8 mouse cellular contexts compared by ENCODE assay signal in genomic region chr5:138995721-138996311, GRCm38 (mm10). TPM values are rescaled to one million over a fixed set of nuclear protein-coding genes. Genes with fewer than 3 reads are reported as not detected.
DNase-seq lines count a peak whose midpoint lies in the region; ATAC-seq lines count a peak whose summit lies in the region.

No protein-coding gene starts in this region.

- under 1% methylated on average over 48 of the region's 52 CpGs for WGBS in intestine, embryonic 14.5 days

- no peaks in the 10 kb centered on the region for H3K9me3 ChIP-seq in intestine, embryonic 14.5 days (ENCODE audit: control insufficient read depth, low read length)
- H3K9me3 ChIP-seq in megakaryocyte, embryonic 14.5 days, result peaks cover 16% of the 10 kb centered on the region

- H3K9ac ChIP-seq in intestine, embryonic 14.5 days (ENCODE audit: low read length), result peak overlapping the region; percentile 80

- H3K36me3 ChIP-seq in intestine, embryonic 14.5 days (ENCODE audit: control insufficient read depth, insufficient read depth, low read length), result 0 out of 2 replicates have a peak, but pooled peaks cover 5% of the 10 kb centered on the region
- no peaks in the 10 kb centered on the region for H3K36me3 ChIP-seq in megakaryocyte, embryonic 14.5 days (replicated peaks; ENCODE audit: low read length)

- H3K4me2 ChIP-seq in intestine, embryonic 14.5 days (ENCODE audit: low read length), result peak overlapping the region; percentile 92

- peak overlapping the region; percentile 84 for H3K4me3 ChIP-seq in intestine, embryonic 14.5 days (ENCODE audit: low read depth, low read length)
- H3K4me3 ChIP-seq in megakaryocyte, embryonic 14.5 days (replicated peaks), result peak overlapping the region; percentile 91

- peaks cover 29% of the 10 kb centered on the region for H3K4me1 ChIP-seq in intestine, embryonic 14.5 days (replicated peaks; ENCODE audit: control insufficient read depth, insufficient read depth, low read length)
- H3K4me1 ChIP-seq in megakaryocyte, embryonic 14.5 days, result peaks cover 66% of the 10 kb centered on the region

- ATAC-seq in intestine, embryonic 14.5 days (replicated peaks; ENCODE audit: low FRiP score, low TSS enrichment, low read depth), result peak; percentile 52
- ATAC-seq in erythroid progenitor cell, adult 5-6 weeks (replicated peaks; ENCODE audit: low FRiP score, poor library complexity, severe bottlenecking), result no peak

- peak; percentile 89 for DNase-seq in adrenal gland, adult 2 months
- DNase-seq in embryo, embryonic 10.5 days (ENCODE audit: low spot score), result peak; percentile 78
- DNase-seq in gastrocnemius, postnatal 36 days, result peak; percentile 76 to 80
- DNase-seq in intestine, embryonic 14.5 days (ENCODE audit: low spot score), result peak; percentile 88
- DNase-seq in left cerebral cortex, postnatal 14 days (ENCODE audit: low spot score in 2 of 2), result peak; percentile 62 to 76
- DNase-seq in skeletal muscle tissue, adult 2 months (ENCODE audit: low read depth, low spot score), result peak; percentile 86

- peaks cover 42% of the 10 kb centered on the region for H3K27me3 ChIP-seq in intestine, embryonic 14.5 days (replicated peaks; ENCODE audit: control insufficient read depth, insufficient read depth, low read length)
- H3K27me3 ChIP-seq in megakaryocyte, embryonic 14.5 days (replicated peaks), result peaks cover 99% of the 10 kb centered on the region

- peak overlapping the region; percentile 89 for H3K27ac ChIP-seq in intestine, embryonic 14.5 days (ENCODE audit: low read depth)

- intact Hi-C loops in gastrocnemius, postnatal 36 days (cut with DNase I), result loop anchor here (5.0 kb wide), 1 partner anchor 81 kb away; no protein-coding TSS in a partner anchor
- intact Hi-C loops in left cerebral cortex, postnatal 14 days (cut with DNase I), result loop anchor here (5.0 to 10.0 kb wide), 4 partner anchors 86 to 179 kb away; no protein-coding TSS in a partner anchor

RNA-seq across cellular contexts. Expression of gene Pdgfa, which starts 1.4 kb away (rescaled TPM):
- 10 to 100 TPM; 23.8 to 37.5 TPM for total RNA-seq in adrenal gland, adult 2 months (2021)
- polyA plus RNA-seq in adrenal gland, adult 2 months (2012; rRNA removed), result 42.9 and 56.9 TPM in 2 replicates
- total RNA-seq in gastrocnemius, postnatal 36 days (2021), result 10 to 100 TPM; 21.9 to 22.1 TPM
- 69.2 and 78.4 TPM in 2 replicates for polyA plus RNA-seq in intestine, embryonic 14.5 days (2014; fragmentation: Nextera tagmentation; extraction: Ambion mirVana)
- total RNA-seq in left cerebral cortex, postnatal 14 days (2021), result 10 to 100 TPM; 52.1 to 57.9 TPM
- 18.0 and 19.1 TPM in 2 replicates for polyA plus RNA-seq in megakaryocyte, embryonic 14.5 days (2012; ENCODE audit: insufficient read depth, low replicate concordance)
- not detected in 2 replicates for total RNA-seq in erythroid progenitor cell, adult 5-6 weeks (2015; ENCODE audit: low replicate concordance)
- total RNA-seq in erythroid progenitor cell, adult 5-6 weeks (2017; ENCODE audit: low replicate concordance), result 0.77 TPM in 1 of 2 replicates, not detected in the other

Comparison
In these comparisons a context has a peak if more than half of its experiments do, and no peak if none do; other contexts are left out.
1. RNA of gene Pdgfa, which starts 1.4 kb away (total RNA-seq): 52.1 to 57.9 TPM in left cerebral cortex, postnatal 14 days, 23.8 to 37.5 TPM in adrenal gland, adult 2 months and 21.9 to 22.1 TPM in gastrocnemius, postnatal 36 days; 0.77 TPM in erythroid progenitor cell, adult 5-6 weeks; every median in the first group is over 10 times any median in the second.
2. Peak in every context shown above with its lines, with median percentiles within 50 percentile points of each other: DNase-seq.